Mouse (Mus musculus) C3H10T1/2 (cell line): ENCODE data around the gene 1700049E17Rik2. TPM values are rescaled to one million over a fixed set of nuclear protein-coding genes. Genes with fewer than 3 reads are reported as not detected.

Experiments used
- polyA plus RNA-seq, 2 experiments: library from polyadenylated mRNA; unstranded; fragments of >200 nt; fragmentation: generic; extraction: Trizol; gene quantifications; one replicate each; pipeline ENCODE4 v1.2.1; 2012; ENCODE audit warnings: missing spikeins in 2 of 2

The 1700049E17Rik2 gene
- not detected for polyA plus RNA-seq

GRCm38 (mm10) chr14:41572911-41573310 is at the start of gene 1700049E17Rik2:
Gene 1700049E17Rik2, plus strand, starts transcription at chr14:41573211.

GRCm38 (mm10) chr14:41555483-41555882 is 17.5 kb upstream of the 1700049E17Rik2 start, which contains the start of gene Gm7970:
Gene Gm7970, minus strand, starts transcription at chr14:41555583.

GRCm38 (mm10) chr14:41624512-41624911 is 51.5 kb downstream of the 1700049E17Rik2 start, which contains the start of gene Gm3072:
Gene Gm3072, minus strand, starts transcription at chr14:41624612.

Other genes starting within 250 kb of the 1700049E17Rik2 start
- gene Gm5798, start 224.6 kb upstream of the 1700049E17Rik2 start, polyA plus RNA-seq: not detected
- not detected for gene Gm7945, start 186.8 kb upstream of the 1700049E17Rik2 start, polyA plus RNA-seq
- not detected for gene Gm6482, start 164.9 kb upstream of the 1700049E17Rik2 start, polyA plus RNA-seq
- not detected for gene Gm7954, start 119.7 kb upstream of the 1700049E17Rik2 start, polyA plus RNA-seq
- not detected for gene Gm3486, start 83.7 kb upstream of the 1700049E17Rik2 start, polyA plus RNA-seq
- not detected for gene Gm7970, start 17.6 kb upstream of the 1700049E17Rik2 start, polyA plus RNA-seq
- gene Gm3072, start 51.4 kb downstream of the 1700049E17Rik2 start, polyA plus RNA-seq: not detected
- not detected for gene Gm3676, start 73.3 kb downstream of the 1700049E17Rik2 start, polyA plus RNA-seq
- not detected for gene Gm8068, start 128.7 kb downstream of the 1700049E17Rik2 start, polyA plus RNA-seq
- gene Gm7929, start 177.4 kb downstream of the 1700049E17Rik2 start, polyA plus RNA-seq: not detected
- gene Gm47189, start 199.2 kb downstream of the 1700049E17Rik2 start, polyA plus RNA-seq: not detected